Mouse (Mus musculus): ENCODE data around the gene Gch1. TPM values are rescaled to one million over a fixed set of nuclear protein-coding genes. Genes with fewer than 3 reads are reported as not detected.

Gene Gch1
- polyA plus RNA-seq, 1 experiment from 2014 or later = 37.1 TPM

DNA sequence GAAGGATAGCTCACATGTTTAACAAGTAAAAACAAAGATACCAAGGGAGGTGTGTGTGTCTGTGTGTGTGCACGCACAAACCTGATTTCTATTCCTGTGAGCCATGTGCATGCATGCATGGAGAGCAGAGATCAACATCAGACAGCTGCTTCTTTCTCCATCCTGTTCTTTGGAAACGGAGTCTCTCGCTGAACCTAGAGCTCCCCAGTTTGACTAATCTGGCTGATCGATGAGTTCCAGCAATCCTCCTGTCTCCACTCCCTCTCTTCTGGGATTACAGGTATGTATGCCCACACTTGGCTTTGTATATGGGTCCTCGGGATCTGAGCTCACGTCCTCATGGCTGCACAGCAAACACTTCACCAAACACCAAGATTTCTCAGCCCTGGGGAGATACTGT lies 4.3 kb upstream of the Gch1 start:
- 0 out of 2 replicates have a peak, but pooled peaks cover 4% of the 10 kb centered on the region for H3K4me1 ChIP-seq (replicated peaks; ENCODE audit: control insufficient read depth, insufficient read depth, low read length)
- WGBS = 84% methylated on average over 6 of the region's 6 CpGs
- no peak for TF ChIP-seq CTCF (IDR thresholded peaks at IDR 0.05; ENCODE audit: low read depth)
- no peaks in the 10 kb centered on the region for H3K9me3 ChIP-seq (ENCODE audit: control insufficient read depth)
- H3K4me2 ChIP-seq (replicated peaks; ENCODE audit: low read depth) = no peak overlapping the region
- no peak for ATAC-seq
- H3K9ac ChIP-seq (ENCODE audit: low read depth, low read length) = no peak overlapping the region
- H3K4me3 ChIP-seq (ENCODE audit: low read depth, low read length) = no peak overlapping the region
- H3K36me3 ChIP-seq (ENCODE audit: control insufficient read depth, insufficient read depth) = no peaks in the 10 kb centered on the region
- no peaks in the 10 kb centered on the region for H3K27me3 ChIP-seq (replicated peaks; ENCODE audit: control insufficient read depth, insufficient read depth, low read length)
- H3K27ac ChIP-seq (ENCODE audit: low read depth, low read length) = no peak overlapping the region

DNA sequence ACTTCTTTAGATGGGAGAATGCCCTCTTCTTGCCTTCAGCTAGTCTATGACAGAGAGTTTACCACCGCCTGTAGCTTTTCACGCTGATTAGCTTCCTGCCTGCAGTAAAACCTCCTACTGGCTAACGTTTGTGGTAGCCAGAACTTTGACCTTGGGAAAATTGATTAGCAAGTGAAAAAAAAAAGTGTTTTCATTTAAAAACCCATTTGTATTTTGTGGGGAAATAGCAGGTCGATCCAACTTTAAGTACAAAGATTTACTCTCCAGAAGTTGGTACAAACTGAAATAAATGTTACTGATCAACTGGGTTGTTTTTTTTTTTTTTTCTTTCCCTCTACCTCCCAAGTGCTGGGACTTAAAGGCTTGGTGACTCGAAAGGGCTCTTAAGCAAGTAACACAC lies 2.6 kb upstream of the Gch1 start:
- Histone ChIP-seq H3K36me3 (ENCODE audit: control insufficient read depth, insufficient read depth) (no peaks in the 10 kb centered on the region), H3K27me3 (replicated peaks; ENCODE audit: control insufficient read depth, insufficient read depth, low read length) (no peaks in the 10 kb centered on the region), H3K4me2 (replicated peaks; ENCODE audit: low read depth) (no peak overlapping the region), H3K9ac (ENCODE audit: low read depth, low read length) (no peak overlapping the region), H3K9me3 (ENCODE audit: control insufficient read depth) (no peaks in the 10 kb centered on the region), H3K4me1 (replicated peaks; ENCODE audit: control insufficient read depth, insufficient read depth, low read length) (0 out of 2 replicates have a peak, but pooled peaks cover 4% of the 10 kb centered on the region), H3K27ac (ENCODE audit: low read depth, low read length) (peak overlapping the region; percentile 46; the same call in 1 of the 2 replicates), H3K4me3 (ENCODE audit: low read depth, low read length) (no peak overlapping the region)
- 0 out of 2 replicates have a peak, but pooled peaks have one; percentile 36 for ATAC-seq
- no peak for TF ChIP-seq CTCF (IDR thresholded peaks at IDR 0.05; ENCODE audit: low read depth)
- 23% methylated on average over 5 of the region's 5 CpGs for WGBS

DNA sequence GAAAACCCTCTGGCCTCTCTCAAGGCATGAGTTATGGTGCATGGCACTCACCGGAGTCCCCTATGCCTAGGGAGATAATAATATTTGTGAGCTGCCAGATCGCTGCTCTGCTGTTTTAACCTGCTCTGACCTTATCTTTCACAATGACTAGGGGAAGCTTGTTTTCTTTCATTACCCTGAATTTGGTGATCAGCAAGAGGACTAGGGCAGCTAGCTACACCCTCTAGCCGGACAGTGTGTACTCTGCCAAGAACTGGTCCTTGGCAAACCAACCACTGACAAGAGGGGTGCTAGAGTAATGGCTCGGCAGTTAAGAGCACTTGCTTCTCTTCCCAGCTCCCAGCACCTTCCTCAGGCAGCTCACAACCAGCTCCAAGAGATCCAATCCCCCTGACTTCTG lies 1.4 kb upstream of the Gch1 start:
- Histone ChIP-seq H3K9me3 (ENCODE audit: control insufficient read depth) (no peaks in the 10 kb centered on the region), H3K27ac (ENCODE audit: low read depth, low read length) (no peak overlapping the region), H3K27me3 (replicated peaks; ENCODE audit: control insufficient read depth, insufficient read depth, low read length) (no peaks in the 10 kb centered on the region), H3K4me3 (ENCODE audit: low read depth, low read length) (no peak overlapping the region), H3K4me1 (replicated peaks; ENCODE audit: control insufficient read depth, insufficient read depth, low read length) (0 out of 2 replicates have a peak, but pooled peaks cover under 1% of the 10 kb centered on the region), H3K9ac (ENCODE audit: low read depth, low read length) (no peak overlapping the region), H3K36me3 (ENCODE audit: control insufficient read depth, insufficient read depth) (no peaks in the 10 kb centered on the region), H3K4me2 (replicated peaks; ENCODE audit: low read depth) (no peak overlapping the region)
- no peak for ATAC-seq
- 70% methylated on average over 4 of the region's 4 CpGs for WGBS
- no peak for TF ChIP-seq CTCF (IDR thresholded peaks at IDR 0.05; ENCODE audit: low read depth)

DNA sequence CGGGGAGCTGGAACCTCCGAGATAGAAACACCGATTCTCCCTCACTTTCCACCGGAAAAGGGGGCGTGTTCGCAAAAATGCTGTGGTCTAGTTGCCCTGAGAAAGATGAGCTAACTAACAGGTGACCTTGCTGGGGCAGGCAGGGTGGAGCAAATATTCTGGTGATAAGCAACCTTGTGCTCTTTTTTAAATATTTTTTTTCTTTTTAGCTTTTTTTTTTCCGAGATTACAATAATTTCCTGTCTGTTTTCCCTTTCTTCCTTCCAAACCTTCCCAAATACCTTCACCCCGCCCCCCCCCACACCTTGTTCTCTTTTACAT lies 382 bp upstream of the Gch1 start:
- peak; percentile 21; the same call in 1 of the 2 replicates for ATAC-seq
- Histone ChIP-seq H3K36me3 (ENCODE audit: control insufficient read depth, insufficient read depth) (no peaks in the 10 kb centered on the region), H3K27me3 (replicated peaks; ENCODE audit: control insufficient read depth, insufficient read depth, low read length) (no peaks in the 10 kb centered on the region), H3K9ac (ENCODE audit: low read depth, low read length) (peak overlapping the region; percentile 70), H3K9me3 (ENCODE audit: control insufficient read depth) (no peaks in the 10 kb centered on the region), H3K4me3 (ENCODE audit: low read depth, low read length) (peak overlapping the region; percentile 64), H3K4me2 (replicated peaks; ENCODE audit: low read depth) (peak overlapping the region; percentile 91), H3K4me1 (replicated peaks; ENCODE audit: control insufficient read depth, insufficient read depth, low read length) (no peaks in the 10 kb centered on the region), H3K27ac (ENCODE audit: low read depth, low read length) (peak overlapping the region; percentile 84; the same call in 1 of the 2 replicates)
- 10% methylated on average over 8 of the region's 8 CpGs for WGBS
- TF ChIP-seq CTCF (IDR thresholded peaks at IDR 0.05; ENCODE audit: low read depth) = no peak

DNA sequence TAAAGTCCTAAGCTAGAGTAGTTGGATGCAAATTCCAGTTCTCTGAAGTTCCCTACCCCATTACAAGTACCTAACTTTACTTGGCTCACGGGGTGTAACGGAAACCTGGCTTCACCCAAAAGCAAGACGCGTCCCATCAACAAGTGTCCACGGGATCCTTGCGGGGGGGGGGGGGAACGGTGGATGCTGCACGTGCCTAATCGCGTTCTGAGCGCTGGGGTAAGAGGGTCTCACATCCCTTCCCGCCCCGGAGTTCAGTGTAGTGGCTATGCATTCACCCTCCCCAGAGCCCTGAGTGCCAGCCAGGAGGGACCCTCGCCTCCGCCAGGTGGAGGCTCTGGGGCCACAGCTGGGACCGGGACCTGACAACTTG lies 752 bp downstream of the Gch1 start:
- TF ChIP-seq CTCF (IDR thresholded peaks at IDR 0.05; ENCODE audit: low read depth) = no peak
- 3% methylated on average over 16 of the region's 16 CpGs for WGBS
- Histone ChIP-seq H3K4me1 (replicated peaks; ENCODE audit: control insufficient read depth, insufficient read depth, low read length) (no peaks in the 10 kb centered on the region), H3K27me3 (replicated peaks; ENCODE audit: control insufficient read depth, insufficient read depth, low read length) (no peaks in the 10 kb centered on the region), H3K27ac (ENCODE audit: low read depth, low read length) (peak overlapping the region; percentile 84), H3K36me3 (ENCODE audit: control insufficient read depth, insufficient read depth) (no peaks in the 10 kb centered on the region), H3K9me3 (ENCODE audit: control insufficient read depth) (no peaks in the 10 kb centered on the region), H3K4me3 (ENCODE audit: low read depth, low read length) (peak overlapping the region; percentile 64), H3K4me2 (replicated peaks; ENCODE audit: low read depth) (peak overlapping the region; percentile 91), H3K9ac (ENCODE audit: low read depth, low read length) (peak overlapping the region; percentile 70)
- ATAC-seq = no peak; the same call in 1 of the 2 replicates

DNA sequence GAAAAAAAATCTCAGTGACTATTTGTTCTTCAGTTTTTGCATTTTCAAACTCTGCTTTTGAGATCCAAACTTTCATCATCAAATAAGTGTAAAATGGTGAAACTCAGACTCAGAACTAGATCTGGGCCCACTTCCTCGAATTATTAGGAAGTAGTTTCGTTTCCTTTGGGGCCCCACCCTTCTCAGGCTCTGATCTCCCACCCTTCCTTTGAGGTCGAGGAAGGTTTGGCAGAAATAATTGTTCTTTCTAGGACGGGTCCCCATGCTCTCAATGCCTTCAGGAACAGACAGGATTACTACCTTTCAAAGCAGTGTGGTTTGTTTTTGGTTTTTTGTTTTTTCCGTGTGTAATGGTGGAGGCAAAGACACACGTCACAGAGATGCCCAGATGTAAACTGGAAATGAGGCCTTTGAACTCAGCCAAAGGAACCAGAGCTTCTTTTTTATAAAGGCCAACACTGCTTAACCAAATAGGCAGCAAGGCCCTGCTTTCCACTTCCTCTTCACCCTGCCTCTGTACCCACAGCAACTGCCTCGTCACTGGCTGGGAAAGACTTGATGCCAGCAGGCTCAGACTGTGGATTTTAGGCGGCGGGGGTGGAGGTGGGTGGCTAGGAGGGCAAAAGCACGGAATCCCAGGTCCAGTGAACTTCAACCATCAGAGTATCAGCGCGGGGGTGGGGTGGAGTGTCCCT lies 1.4 kb downstream of the Gch1 start:
- H3K4me3 ChIP-seq (ENCODE audit: low read depth, low read length) = peak overlapping the region; percentile 64
- no peak for ATAC-seq
- WGBS = 47% methylated on average over 12 of the region's 12 CpGs

More for the DNA sequence above, 1.4 kb downstream of the Gch1 start:
- Histone ChIP-seq H3K4me1 (replicated peaks; ENCODE audit: control insufficient read depth, insufficient read depth, low read length) (no peaks in the 10 kb centered on the region), H3K36me3 (ENCODE audit: control insufficient read depth, insufficient read depth) (no peaks in the 10 kb centered on the region), H3K9me3 (ENCODE audit: control insufficient read depth) (no peaks in the 10 kb centered on the region), H3K4me2 (replicated peaks; ENCODE audit: low read depth) (peak overlapping the region; percentile 91), H3K9ac (ENCODE audit: low read depth, low read length) (no peak overlapping the region), H3K27ac (ENCODE audit: low read depth, low read length) (peak overlapping the region; percentile 17; the same call in 1 of the 2 replicates), H3K27me3 (replicated peaks; ENCODE audit: control insufficient read depth, insufficient read depth, low read length) (no peaks in the 10 kb centered on the region)
- no peak for TF ChIP-seq CTCF (IDR thresholded peaks at IDR 0.05; ENCODE audit: low read depth)
